Mouse (Mus musculus): ENCODE measurements around the gene Cd7. TPM values are rescaled to one million over a fixed set of nuclear protein-coding genes. Genes with fewer than 3 reads are reported as not detected.

The Cd7 gene
- total and polyA plus RNA-seq, 3 experiments: 0.33 to 0.58 TPM; not detected in 1

DNA sequence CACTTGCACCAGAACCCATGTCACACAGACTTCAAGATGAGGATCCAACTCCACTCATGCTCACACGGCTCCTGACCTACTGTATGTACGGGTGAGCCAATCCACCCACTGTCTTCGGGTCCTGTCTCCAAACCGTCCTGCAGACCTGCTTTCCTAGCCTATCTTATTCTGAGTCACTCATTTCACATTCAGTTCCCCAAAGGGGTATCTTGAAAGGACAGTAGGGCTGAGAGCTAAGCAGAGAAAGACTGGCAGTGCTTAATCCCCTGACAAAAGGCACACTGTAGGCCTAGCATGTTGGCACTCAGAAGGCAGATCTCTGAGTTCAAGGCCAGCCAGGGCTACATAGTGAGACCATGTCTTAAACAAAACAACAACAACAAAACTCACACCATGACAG, 50.8 kb downstream of the Cd7 start:
- peaks cover 21 to 30% of the 10 kb centered on the region in 2 experiments for H3K4me1 ChIP-seq (ENCODE audit: control insufficient read depth in 1 of 2, insufficient read depth in 2 of 2, low read length in 2 of 2)
- H3K36me3 ChIP-seq (ENCODE audit: control insufficient read depth in 1 of 2, insufficient read depth in 2 of 2, low read length in 2 of 2): peaks cover 29 to 47% of the 10 kb centered on the region in 2 experiments
- peak; percentile 64 for DNase-seq (ENCODE audit: low read depth, low spot score)
- peaks cover 84% of the 10 kb centered on the region for H3K79me2 ChIP-seq (ENCODE audit: control insufficient read depth, insufficient read depth, low read length, poor library complexity)
- no peak overlapping the region for H3K4me3 ChIP-seq (ENCODE audit: control insufficient read depth in 1 of 2, insufficient read depth in 1 of 2, low read depth in 2 of 2, low read length in 2 of 2)
- no peaks in the 10 kb centered on the region for H3K27me3 ChIP-seq (ENCODE audit: control insufficient read depth in 1 of 2, insufficient read depth in 2 of 2, low read length in 2 of 2)
- H3K27ac ChIP-seq (ENCODE audit: control insufficient read depth, low read depth, low read length): no peak overlapping the region
- H3K9me3 ChIP-seq (replicated peaks; ENCODE audit: insufficient read depth, low read length): no peaks in the 10 kb centered on the region
- TF ChIP-seq BHLHE40 (IDR thresholded peaks at IDR 0.05; ENCODE audit: borderline replicate concordance, low read depth, low read length) (no peak), HCFC1 (IDR thresholded peaks at IDR 0.05; ENCODE audit: low read depth, low read length) (no peak), NELFE (IDR thresholded peaks at IDR 0.05; ENCODE audit: low read depth, low read length) (no peak), TBP (IDR thresholded peaks at IDR 0.05; ENCODE audit: low read depth, low read length) (no peak), MAZ (IDR thresholded peaks at IDR 0.05; ENCODE audit: low read depth, low read length) (no peak)
- peak overlapping the region; percentile 72; the same call in 1 of the 2 replicates for H3K9ac ChIP-seq (ENCODE audit: control insufficient read depth, low read depth, low read length, poor library complexity, severe bottlenecking)

DNA sequence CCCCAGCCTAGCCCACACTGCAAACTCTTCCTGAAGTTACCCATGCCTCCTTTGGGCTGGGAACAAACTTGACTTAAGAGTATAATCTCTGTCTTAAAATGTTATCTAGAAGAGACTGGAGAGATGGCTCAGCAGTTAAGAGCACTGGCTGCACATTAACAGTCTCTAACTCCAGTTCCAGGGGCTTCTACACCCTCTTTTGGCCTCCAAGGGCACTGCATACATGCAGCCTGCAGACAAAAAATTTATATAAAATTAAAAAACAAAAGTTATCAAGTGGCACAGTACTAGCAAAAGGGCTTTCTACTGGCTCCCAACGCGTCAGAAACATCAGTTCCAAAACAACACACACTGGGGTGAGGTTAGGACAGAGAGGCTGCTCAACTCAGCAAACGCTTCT, 51.6 kb downstream of the Cd7 start:
- no peak overlapping the region for H3K4me3 ChIP-seq (ENCODE audit: control insufficient read depth in 1 of 2, insufficient read depth in 1 of 2, low read depth in 2 of 2, low read length in 2 of 2)
- peaks cover 37 to 54% of the 10 kb centered on the region in 2 experiments for H3K36me3 ChIP-seq (ENCODE audit: control insufficient read depth in 1 of 2, insufficient read depth in 2 of 2, low read length in 2 of 2)
- peaks cover 84% of the 10 kb centered on the region for H3K79me2 ChIP-seq (ENCODE audit: control insufficient read depth, insufficient read depth, low read length, poor library complexity)
- peaks cover 27 to 30% of the 10 kb centered on the region in 2 experiments for H3K4me1 ChIP-seq (ENCODE audit: control insufficient read depth in 1 of 2, insufficient read depth in 2 of 2, low read length in 2 of 2)
- no peak overlapping the region for H3K27ac ChIP-seq (ENCODE audit: control insufficient read depth, low read depth, low read length)
- no peaks in the 10 kb centered on the region for H3K9me3 ChIP-seq (replicated peaks; ENCODE audit: insufficient read depth, low read length)
- no peak for DNase-seq (ENCODE audit: low read depth, low spot score)
- no peak overlapping the region for H3K9ac ChIP-seq (ENCODE audit: control insufficient read depth, low read depth, low read length, poor library complexity, severe bottlenecking)
- TF ChIP-seq HCFC1 (IDR thresholded peaks at IDR 0.05; ENCODE audit: low read depth, low read length): no peak
- TF ChIP-seq POLR2A (IDR thresholded peaks at IDR 0.05; ENCODE audit: control insufficient read depth in 1 of 2, insufficient read depth in 1 of 2, low read depth in 1 of 2, low read length in 2 of 2, poor library complexity in 1 of 2): no peak
- TF ChIP-seq NELFE (IDR thresholded peaks at IDR 0.05; ENCODE audit: low read depth, low read length): no peak
- peak in 2 of 3 experiments; percentile 11 to 27; a peak in 2 of 6 replicates for TF ChIP-seq CTCF (IDR thresholded peaks at IDR 0.05 in 2 of 3, conservative IDR thresholded peaks at IDR 0.05 in 1 of 3; ENCODE audit: control insufficient read depth in 1 of 3, insufficient read depth in 1 of 3, low read depth in 2 of 3, low read length in 3 of 3, poor library complexity in 1 of 3, severe bottlenecking in 1 of 3)
- TF ChIP-seq ZKSCAN1 (IDR thresholded peaks at IDR 0.05; ENCODE audit: low read depth, low read length): no peak
- no peak for TF ChIP-seq ZNF384 (IDR thresholded peaks at IDR 0.05; ENCODE audit: low read depth, low read length)
- TF ChIP-seq RAD21 (IDR thresholded peaks at IDR 0.05; ENCODE audit: low read depth, low read length): peak; percentile 22
- TF ChIP-seq POLR2AphosphoS2 (IDR thresholded peaks at IDR 0.05; ENCODE audit: low read length): no peak
- no peak for TF ChIP-seq GABPA (IDR thresholded peaks at IDR 0.05; ENCODE audit: low read depth, low read length)
- no peak for TF ChIP-seq CHD1 (IDR thresholded peaks at IDR 0.05; ENCODE audit: low read depth, low read length)
- no peaks in the 10 kb centered on the region for H3K27me3 ChIP-seq (ENCODE audit: control insufficient read depth in 1 of 2, insufficient read depth in 2 of 2, low read length in 2 of 2)

Other genes starting within 250 kb of the Cd7 start
- 190 and 203 TPM in 2 replicates for gene Dus1l, start 243.0 kb downstream of the Cd7 start, total RNA-seq (2012; rRNA removed)
- gene Dus1l, start 243.0 kb downstream of the Cd7 start, polyA plus RNA-seq (2012; ENCODE audit: insufficient read depth in 1 of 2, insufficient read length in 2 of 2, low read depth in 1 of 2, low replicate concordance in 2 of 2, missing spikeins in 1 of 2): 100 to 1,000 TPM in 1 of 2 experiments, not detected in 1; 171 TPM
- gene Fasn, start 214.9 kb downstream of the Cd7 start, total RNA-seq (2012; rRNA removed): 317 and 342 TPM in 2 replicates
- gene Fasn, start 214.9 kb downstream of the Cd7 start, polyA plus RNA-seq (2012; ENCODE audit: insufficient read depth in 1 of 2, insufficient read length in 2 of 2, low read depth in 1 of 2, low replicate concordance in 2 of 2, missing spikeins in 1 of 2): 100 to 1,000 TPM; 256 to 313 TPM
- gene Ccdc57, start 106.5 kb downstream of the Cd7 start, total RNA-seq (2012; rRNA removed): 4.4 and 5.3 TPM in 2 replicates
- gene Ccdc57, start 106.5 kb downstream of the Cd7 start, polyA plus RNA-seq (2012; ENCODE audit: insufficient read depth in 1 of 2, insufficient read length in 2 of 2, low read depth in 1 of 2, low replicate concordance in 2 of 2, missing spikeins in 1 of 2): 1 to 10 TPM in 1 of 2 experiments, not detected in 1; 7.4 TPM
- gene Slc16a3, start 90.9 kb downstream of the Cd7 start, total RNA-seq (2012; rRNA removed): 570 and 748 TPM in 2 replicates
- 100 to 1,000 TPM in 1 of 2 experiments, 10 to 100 TPM in 1; 85.7 to 610 TPM for gene Slc16a3, start 90.9 kb downstream of the Cd7 start, polyA plus RNA-seq (2012; ENCODE audit: insufficient read depth in 1 of 2, insufficient read length in 2 of 2, low read depth in 1 of 2, low replicate concordance in 2 of 2, missing spikeins in 1 of 2)
- 81.3 and 83.2 TPM in 2 replicates for gene Csnk1d, start 48.1 kb downstream of the Cd7 start, total RNA-seq (2012; rRNA removed)
- 100 to 1,000 TPM; 121 to 329 TPM for gene Csnk1d, start 48.1 kb downstream of the Cd7 start, polyA plus RNA-seq (2012; ENCODE audit: insufficient read depth in 1 of 2, insufficient read length in 2 of 2, low read depth in 1 of 2, low replicate concordance in 2 of 2, missing spikeins in 1 of 2)
- not detected in 2 replicates for gene Sectm1b, start 24.2 kb upstream of the Cd7 start, total RNA-seq (2012; rRNA removed)
- gene Sectm1b, start 24.2 kb upstream of the Cd7 start, polyA plus RNA-seq (2012; ENCODE audit: insufficient read depth in 1 of 2, insufficient read length in 2 of 2, low read depth in 1 of 2, low replicate concordance in 2 of 2, missing spikeins in 1 of 2): under 1 TPM in 1 of 2 experiments, not detected in 1; 0.14 TPM
- 19.8 and 22.0 TPM in 2 replicates for gene Sectm1a, start 41.8 kb upstream of the Cd7 start, total RNA-seq (2012; rRNA removed)
- 10 to 100 TPM in 1 of 2 experiments, not detected in 1; 22.3 TPM for gene Sectm1a, start 41.8 kb upstream of the Cd7 start, polyA plus RNA-seq (2012; ENCODE audit: insufficient read depth in 1 of 2, insufficient read length in 2 of 2, low read depth in 1 of 2, low replicate concordance in 2 of 2, missing spikeins in 1 of 2)
- gene Tex19.2, start 79.3 kb upstream of the Cd7 start, total RNA-seq (2012; rRNA removed): 44.7 and 45.7 TPM in 2 replicates
- gene Tex19.2, start 79.3 kb upstream of the Cd7 start, polyA plus RNA-seq (2012; ENCODE audit: insufficient read depth in 1 of 2, insufficient read length in 2 of 2, low read depth in 1 of 2, low replicate concordance in 2 of 2, missing spikeins in 1 of 2): 10 to 100 TPM in 1 of 2 experiments, not detected in 1; 34.5 TPM
- 0.19 and 0.62 TPM in 2 replicates for gene Tex19.1, start 106.7 kb upstream of the Cd7 start, total RNA-seq (2012; rRNA removed)
- under 1 TPM in 1 of 2 experiments, not detected in 1; 0.10 TPM for gene Tex19.1, start 106.7 kb upstream of the Cd7 start, polyA plus RNA-seq (2012; ENCODE audit: insufficient read depth in 1 of 2, insufficient read length in 2 of 2, low read depth in 1 of 2, low replicate concordance in 2 of 2, missing spikeins in 1 of 2)
- gene Uts2r, start 120.9 kb upstream of the Cd7 start, total RNA-seq (2012; rRNA removed): not detected in 2 replicates
- gene Uts2r, start 120.9 kb upstream of the Cd7 start, polyA plus RNA-seq (2012; ENCODE audit: insufficient read depth in 1 of 2, insufficient read length in 2 of 2, low read depth in 1 of 2, low replicate concordance in 2 of 2, missing spikeins in 1 of 2): not detected
- gene Hexdc, start 165.0 kb upstream of the Cd7 start, total RNA-seq (2012; rRNA removed): 6.4 and 7.1 TPM in 2 replicates
- gene Hexdc, start 165.0 kb upstream of the Cd7 start, polyA plus RNA-seq (2012; ENCODE audit: insufficient read depth in 1 of 2, insufficient read length in 2 of 2, low read depth in 1 of 2, low replicate concordance in 2 of 2, missing spikeins in 1 of 2): 1 to 10 TPM in 1 of 2 experiments, not detected in 1; 9.0 TPM
- gene Ogfod3, start 165.3 kb upstream of the Cd7 start, total RNA-seq (2012; rRNA removed): 10.1 and 12.7 TPM in 2 replicates
- gene Ogfod3, start 165.3 kb upstream of the Cd7 start, polyA plus RNA-seq (2012; ENCODE audit: insufficient read depth in 1 of 2, insufficient read length in 2 of 2, low read depth in 1 of 2, low replicate concordance in 2 of 2, missing spikeins in 1 of 2): 10 to 100 TPM in 1 of 2 experiments, not detected in 1; 12.3 TPM
- gene Cybc1, start 189.9 kb upstream of the Cd7 start, total RNA-seq (2012; rRNA removed): 42.5 and 46.1 TPM in 2 replicates
- gene Cybc1, start 189.9 kb upstream of the Cd7 start, polyA plus RNA-seq (2012; ENCODE audit: insufficient read depth in 1 of 2, insufficient read length in 2 of 2, low read depth in 1 of 2, low replicate concordance in 2 of 2, missing spikeins in 1 of 2): 10 to 100 TPM in 1 of 2 experiments, not detected in 1; 43.6 TPM
- gene Narf, start 197.8 kb upstream of the Cd7 start, total RNA-seq (2012; rRNA removed): 31.9 and 45.3 TPM in 2 replicates
- gene Narf, start 197.8 kb upstream of the Cd7 start, polyA plus RNA-seq (2012; ENCODE audit: insufficient read depth in 1 of 2, insufficient read length in 2 of 2, low read depth in 1 of 2, low replicate concordance in 2 of 2, missing spikeins in 1 of 2): 10 to 100 TPM in 1 of 2 experiments, not detected in 1; 44.9 TPM
- 59.6 and 64.5 TPM in 2 replicates for gene Foxk2, start 220.6 kb upstream of the Cd7 start, total RNA-seq (2012; rRNA removed)
- 100 to 1,000 TPM in 1 of 2 experiments, 10 to 100 TPM in 1; 68.0 to 317 TPM for gene Foxk2, start 220.6 kb upstream of the Cd7 start, polyA plus RNA-seq (2012; ENCODE audit: insufficient read depth in 1 of 2, insufficient read length in 2 of 2, low read depth in 1 of 2, low replicate concordance in 2 of 2, missing spikeins in 1 of 2)

Measured in MEL (cell line).